Mouse (Mus musculus) megakaryocyte, embryonic 14.5 days (primary cell): ENCODE measurements around the gene Fblim1.

Experiments used
- FLI1 ChIP-seq: IDR thresholded peaks from 2 replicates; pipeline ENCODE4 v1.6.1; 2012; ENCODE audit warnings: low read length, inconsistent platforms, mixed read lengths
- GATA1 ChIP-seq: IDR thresholded peaks from 3 replicates; pipeline ENCODE4 v1.6.1; 2012; ENCODE audit warnings: mixed read lengths, low read length, inconsistent platforms, borderline replicate concordance

GRCm38 (mm10) chr4:141558658-141559057 lies 47.2 kb downstream of the Fblim1 start:
- TF ChIP-seq GATA1 = no peak
- no peak for TF ChIP-seq FLI1
